Mouse (Mus musculus) MEL (cell line): ENCODE data around the gene Pax4. TPM values are rescaled to one million over a fixed set of nuclear protein-coding genes. Genes with fewer than 3 reads are reported as not detected.

Experiments used
- DNase-seq: peaks from one replicate; pipeline ENCODE4 v3.0.0; 2011; ENCODE audit warnings: low read depth, low spot score
- H3K27ac ChIP-seq: 2 replicates; pipeline ENCODE4 v1.5.1; 2012; ENCODE audit warnings: low read depth, mild to moderate bottlenecking, control low read depth, low read length, moderate library complexity; ENCODE audit not compliant: control insufficient read depth
- H3K27me3 ChIP-seq, 2 experiments: fragments of 150-350 bp in 1 of 2; sonication (generic) in 1 of 2; 2 replicates each; pipeline ENCODE4 v1.6.1; 2012; ENCODE audit warnings: low read length in 2 of 2, mild to moderate bottlenecking in 2 of 2, improper control_type of control experiment in 1 of 2, moderate library complexity in 1 of 2; ENCODE audit not compliant: insufficient read depth in 2 of 2, control insufficient read depth in 1 of 2
- H3K36me3 ChIP-seq, 2 experiments: 2 replicates each; pipeline ENCODE4 v1.6.1; 2012 to 2014; ENCODE audit warnings: low read length in 2 of 2, improper control_type of control experiment in 1 of 2, inconsistent platforms in 1 of 2, mild to moderate bottlenecking in 1 of 2; ENCODE audit not compliant: insufficient read depth in 2 of 2, control insufficient read depth in 1 of 2
- H3K4me1 ChIP-seq, 2 experiments: fragments of 150-350 bp in 1 of 2; sonication (generic) in 1 of 2; 2 replicates each; pipeline ENCODE4 v1.6.1; 2012; ENCODE audit warnings: low read length in 2 of 2, improper control_type of control experiment in 1 of 2, mild to moderate bottlenecking in 1 of 2; ENCODE audit not compliant: insufficient read depth in 2 of 2, control insufficient read depth in 1 of 2
- H3K4me3 ChIP-seq, 2 experiments: fragments of 150-350 bp in 1 of 2; sonication (generic) in 1 of 2; 2 replicates each; pipeline ENCODE4 v1.5.1; 2012; ENCODE audit warnings: low read depth in 2 of 2, low read length in 2 of 2, mild to moderate bottlenecking in 2 of 2, moderate library complexity in 2 of 2, control low read depth in 1 of 2, improper control_type of control experiment in 1 of 2; ENCODE audit not compliant: control insufficient read depth in 1 of 2, insufficient read depth in 1 of 2
- H3K79me2 ChIP-seq: 2 replicates; pipeline ENCODE4 v1.6.1; 2012; ENCODE audit warnings: mild to moderate bottlenecking, low read length, moderate library complexity; ENCODE audit not compliant: control insufficient read depth, poor library complexity, insufficient read depth
- H3K9ac ChIP-seq: 2 replicates; pipeline ENCODE4 v1.6.1; 2012; ENCODE audit warnings: low read depth, mild to moderate bottlenecking, control low read depth, low read length, moderate library complexity; ENCODE audit not compliant: control insufficient read depth, poor library complexity, severe bottlenecking
- H3K9me3 ChIP-seq: fragments of 150-350 bp; sonication (generic); replicated peaks from 2 replicates; pipeline ENCODE4 v1.6.1; 2012; ENCODE audit warnings: mild to moderate bottlenecking, low read length, improper control_type of control experiment, moderate library complexity; ENCODE audit not compliant: insufficient read depth
- E2F4 ChIP-seq: IDR thresholded peaks from 2 replicates; pipeline ENCODE4 v1.6.1; 2011; ENCODE audit warnings: low read depth, low read length, improper control_type of control experiment, borderline replicate concordance
- EP300 ChIP-seq, 2 experiments: IDR thresholded peaks; 2 replicates each; pipeline ENCODE4 v1.6.1; 2011; ENCODE audit warnings: improper control_type of control experiment in 2 of 2, low read length in 2 of 2, low read depth in 1 of 2, mild to moderate bottlenecking in 1 of 2
- ETS1 ChIP-seq: IDR thresholded peaks from 2 replicates; pipeline ENCODE4 v1.6.1; 2012; ENCODE audit warnings: low read depth, mild to moderate bottlenecking, inconsistent platforms, low read length, improper control_type of control experiment, moderate library complexity
- GABPA ChIP-seq: IDR thresholded peaks from 2 replicates; pipeline ENCODE4 v1.6.1; 2012; ENCODE audit warnings: low read depth, mild to moderate bottlenecking, inconsistent platforms, low read length, improper control_type of control experiment, moderate library complexity
- GATA1 ChIP-seq: IDR thresholded peaks from 2 replicates; pipeline ENCODE4 v1.6.1; 2011; ENCODE audit warnings: low read depth, low read length, improper control_type of control experiment
- JUND ChIP-seq: IDR thresholded peaks from 2 replicates; pipeline ENCODE4 v1.6.1; 2011; ENCODE audit warnings: low read depth, mild to moderate bottlenecking, improper control_type of control experiment, low read length
- MAFK ChIP-seq: IDR thresholded peaks from 2 replicates; pipeline ENCODE4 v1.6.1; 2011; ENCODE audit warnings: low read depth, mild to moderate bottlenecking, low read length, improper control_type of control experiment, borderline replicate concordance
- MAZ ChIP-seq: IDR thresholded peaks from 2 replicates; pipeline ENCODE4 v1.6.1; 2012; ENCODE audit warnings: low read depth, mild to moderate bottlenecking, inconsistent platforms, low read length, improper control_type of control experiment
- MXI1 ChIP-seq: IDR thresholded peaks from 2 replicates; pipeline ENCODE4 v1.6.1; 2011; ENCODE audit warnings: mild to moderate bottlenecking, low read depth, low read length, improper control_type of control experiment
- POLR2AphosphoS2 ChIP-seq: IDR thresholded peaks from 2 replicates; pipeline ENCODE4 v1.6.1; 2011; ENCODE audit warnings: low read length, improper control_type of control experiment
- RCOR1 ChIP-seq: IDR thresholded peaks from 2 replicates; pipeline ENCODE4 v1.6.1; 2012; ENCODE audit warnings: low read depth, mild to moderate bottlenecking, inconsistent platforms, low read length, improper control_type of control experiment
- SIN3A ChIP-seq: IDR thresholded peaks from 2 replicates; pipeline ENCODE4 v1.6.1; 2012; ENCODE audit warnings: low read length, improper control_type of control experiment, inconsistent platforms
- SMC3 ChIP-seq: IDR thresholded peaks from 2 replicates; pipeline ENCODE4 v1.6.1; 2011; ENCODE audit warnings: low read depth, low read length, improper control_type of control experiment
- TAL1 ChIP-seq: IDR thresholded peaks from 2 replicates; pipeline ENCODE4 v1.6.1; 2012; ENCODE audit warnings: mild to moderate bottlenecking, inconsistent platforms, low read length, moderate library complexity, mixed read lengths
- TCF12 ChIP-seq: IDR thresholded peaks from 2 replicates; pipeline ENCODE4 v1.6.1; 2014; ENCODE audit warnings: low read depth, mild to moderate bottlenecking, inconsistent platforms, low read length, improper control_type of control experiment, moderate library complexity
- USF2 ChIP-seq, 2 experiments: IDR thresholded peaks; 2 replicates each; pipeline ENCODE4 v1.6.1; 2011 to 2012; ENCODE audit warnings: improper control_type of control experiment in 2 of 2, low read length in 2 of 2, borderline replicate concordance in 1 of 2, inconsistent platforms in 1 of 2, low read depth in 1 of 2, mild to moderate bottlenecking in 1 of 2; ENCODE audit not compliant: insufficient read depth in 1 of 2
- ZC3H11A ChIP-seq: IDR thresholded peaks from 2 replicates; pipeline ENCODE4 v1.6.1; 2012; ENCODE audit warnings: low read depth, mild to moderate bottlenecking, inconsistent platforms, low read length, improper control_type of control experiment
- ZKSCAN1 ChIP-seq: IDR thresholded peaks from 2 replicates; pipeline ENCODE4 v1.6.1; 2012; ENCODE audit warnings: low read depth, mild to moderate bottlenecking, inconsistent platforms, low read length, improper control_type of control experiment, moderate library complexity
- polyA plus RNA-seq, 2 experiments: library from polyadenylated mRNA; stranded (reverse) in 1 of 2; unstranded in 1 of 2; fragments of >175 nt in 1 of 2; fragments of >200 nt in 1 of 2; gene quantifications; 2 replicates each; pipeline versions ENCODE4 v1.2.1 to v1.2.4; 2012; ENCODE audit warnings: low replicate concordance in 2 of 2, low read depth in 1 of 2; ENCODE audit not compliant: insufficient read length in 2 of 2, insufficient read depth in 1 of 2, missing spikeins in 1 of 2
- total RNA-seq: library from RNA; depleted of rRNA; stranded (reverse); fragments of 300-350 nt; gene quantifications from 2 replicates; pipeline ENCODE4 v1.2.3, GENCODE M21; 2012; rRNA removed

Gene Pax4
- not detected in 2 replicates for total RNA-seq
- polyA plus RNA-seq, result not detected

DNA sequence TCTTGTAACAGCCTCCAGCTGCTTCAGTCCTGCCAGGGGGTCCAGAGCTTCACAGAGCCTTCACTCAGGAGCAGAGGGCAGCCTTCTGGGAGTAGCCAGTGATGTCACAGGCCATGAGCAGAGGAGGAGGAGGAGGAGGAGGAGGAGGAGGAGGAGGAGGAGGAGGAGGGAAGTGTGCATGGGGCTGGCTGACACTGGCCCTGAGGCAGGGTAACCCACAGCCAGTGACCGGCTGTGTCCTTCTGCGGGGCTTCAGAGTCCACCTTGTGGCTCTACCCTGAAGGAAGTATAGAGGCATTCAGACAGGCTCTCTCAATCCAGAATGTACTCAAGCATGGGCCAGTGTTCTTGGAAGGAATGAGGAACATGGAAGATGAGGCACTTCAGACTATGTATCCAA lies at the start of gene Pax4:
TSS of gene Pax4 (minus strand) at position 101 of the 400 bp plus-strand sequence.
- Histone ChIP-seq H3K4me1 (no peaks in the 10 kb centered on the region), H3K36me3 (no peaks in the 10 kb centered on the region), H3K79me2 (no peaks in the 10 kb centered on the region), H3K9ac (no peak within 1 kb of the TSS), H3K27me3 (peaks cover 8 to 11% of the 10 kb centered on the region in 2 experiments), H3K27ac (no peak within 1 kb of the TSS), H3K9me3 (no peaks in the 10 kb centered on the region), H3K4me3 (no peak within 1 kb of the TSS)
- no peak for DNase-seq
- TF ChIP-seq JUND, result no peak
- TF ChIP-seq SMC3, result no peak
- TF ChIP-seq E2F4, result no peak

GRCm38 (mm10) chr6:28497837-28498236 lies 48.7 kb upstream of the Pax4 start:
- Histone ChIP-seq H3K9me3 (no peaks in the 10 kb centered on the region), H3K4me1 (peaks cover 2 to 12% of the 10 kb centered on the region in 2 experiments)
- TF ChIP-seq EP300 (IDR thresholded peaks at IDR 0.05; ENCODE audit: low read depth in 1 of 2, low read length in 2 of 2) (peak; percentile 74 to 75), SIN3A (peak; percentile 53), TCF12 (peak; percentile 74), GATA1 (peak; percentile 66), RCOR1 (peak; percentile 89), TAL1 (peak; percentile 91), POLR2AphosphoS2 (no peak; the same call in 1 of the 2 replicates), ZC3H11A (no peak), SMC3 (no peak), GABPA (no peak), USF2 (IDR thresholded peaks at IDR 0.05; ENCODE audit: borderline replicate concordance in 1 of 2, insufficient read depth in 1 of 2, low read depth in 1 of 2, low read length in 2 of 2) (no peak), MXI1 (no peak), ZKSCAN1 (no peak), ETS1 (peak; percentile 91), MAZ (no peak), MAFK (0 out of 2 replicates have a peak, but pooled peaks have one; percentile 14)

More at GRCm38 (mm10) chr6:28497837-28498236, 48.7 kb upstream of the Pax4 start:
- Histone ChIP-seq H3K27ac (no peak overlapping the region), H3K79me2 (peaks cover 17% of the 10 kb centered on the region), H3K27me3 (no peaks in the 10 kb centered on the region), H3K4me3 (no peak overlapping the region), H3K9ac (no peak overlapping the region), H3K36me3 (peaks cover 16 to 18% of the 10 kb centered on the region in 2 experiments)
- DNase-seq, result peak; percentile 60
